Mouse (Mus musculus): ENCODE measurements around the gene Rnf182.

The Rnf182 gene

GRCm38 (mm10) chr13:43684499-43684994 is 69.0 kb downstream of the Rnf182 start:
- Histone ChIP-seq H3K4me1 (replicated peaks; ENCODE audit: low read depth, low read length) (peaks cover 3% of the 10 kb centered on the region; the same call in 1 of the 2 replicates), H3K36me3 (ENCODE audit: insufficient read depth, low read length) (no peaks in the 10 kb centered on the region), H3K9me3 (ENCODE audit: low read length) (no peaks in the 10 kb centered on the region), H3K4me3 (replicated peaks; ENCODE audit: low read length) (no peak overlapping the region), H3K27me3 (ENCODE audit: insufficient read depth, low read length) (0 out of 2 replicates have a peak, but pooled peaks cover 5% of the 10 kb centered on the region)
- TF ChIP-seq NANOG (IDR thresholded peaks at IDR 0.05; ENCODE audit: borderline replicate concordance, low read length) (no peak), POU5F1 (IDR thresholded peaks at IDR 0.05; ENCODE audit: borderline replicate concordance, low read length) (no peak), CTCF (conservative IDR thresholded peaks at IDR 0.05; ENCODE audit: low read length) (no peak)

DNA sequence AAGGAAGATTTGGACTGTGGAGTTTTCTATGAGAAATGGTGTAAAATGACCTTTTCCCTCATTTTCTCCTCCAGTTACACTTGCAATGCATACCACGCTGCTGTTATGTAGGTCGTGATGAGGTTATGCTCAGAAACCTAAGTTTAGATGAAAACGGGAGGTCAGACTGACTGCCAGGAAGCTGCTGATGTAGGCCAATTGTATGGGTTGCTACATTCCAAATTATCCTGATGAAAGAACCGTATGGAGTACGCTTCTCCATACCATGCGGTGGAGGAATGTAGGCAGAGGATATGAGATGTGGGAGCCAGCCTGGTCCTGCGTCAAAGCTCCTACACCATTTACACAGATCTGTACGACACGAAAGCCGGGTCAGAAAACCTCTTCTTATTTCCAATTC is 72.6 kb downstream of the Rnf182 start:
- H3K36me3 ChIP-seq (ENCODE audit: insufficient read depth, low read length): no peaks in the 10 kb centered on the region
- H3K4me1 ChIP-seq (replicated peaks; ENCODE audit: low read depth, low read length): peaks cover 9% of the 10 kb centered on the region
- H3K27me3 ChIP-seq (ENCODE audit: insufficient read depth, low read length): no peaks in the 10 kb centered on the region; the same call in 1 of the 2 replicates
- TF ChIP-seq NANOG (IDR thresholded peaks at IDR 0.05; ENCODE audit: borderline replicate concordance, low read length) (no peak), CTCF (conservative IDR thresholded peaks at IDR 0.05; ENCODE audit: low read length) (no peak), POU5F1 (IDR thresholded peaks at IDR 0.05; ENCODE audit: borderline replicate concordance, low read length) (no peak)
- H3K9me3 ChIP-seq (ENCODE audit: low read length): no peaks in the 10 kb centered on the region
- no peak overlapping the region for H3K4me3 ChIP-seq (replicated peaks; ENCODE audit: low read length)

DNA sequence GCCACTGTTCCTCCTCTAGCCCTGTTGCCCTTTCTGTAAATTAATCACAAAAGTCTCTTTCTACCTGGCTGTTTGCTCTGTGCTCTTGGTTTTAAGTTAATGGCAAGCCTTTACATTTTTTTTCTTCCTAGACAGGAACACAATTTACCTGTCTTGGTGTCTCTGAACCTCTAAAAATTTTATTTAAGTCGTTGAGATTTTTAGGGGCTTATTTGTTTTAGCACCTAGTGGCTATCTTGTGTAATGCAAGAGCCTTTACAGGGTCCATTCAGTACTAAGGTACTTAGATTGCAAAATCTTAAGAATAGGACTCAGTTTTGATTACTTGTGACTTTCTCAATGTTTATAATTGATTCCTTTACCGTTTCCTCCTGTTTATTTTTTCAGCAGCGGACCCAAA is 76.2 kb downstream of the Rnf182 start:
- H3K4me3 ChIP-seq (replicated peaks; ENCODE audit: low read length): no peak overlapping the region
- no peaks in the 10 kb centered on the region; the same call in 1 of the 2 replicates for H3K9me3 ChIP-seq (ENCODE audit: low read length)
- no peaks in the 10 kb centered on the region for H3K36me3 ChIP-seq (ENCODE audit: insufficient read depth, low read length)
- H3K4me1 ChIP-seq (replicated peaks; ENCODE audit: low read depth, low read length): peaks cover 13% of the 10 kb centered on the region
- peak; percentile 81 for TF ChIP-seq CTCF (conservative IDR thresholded peaks at IDR 0.05; ENCODE audit: low read length)
- no peak for TF ChIP-seq NANOG (IDR thresholded peaks at IDR 0.05; ENCODE audit: borderline replicate concordance, low read length)
- no peak for TF ChIP-seq POU5F1 (IDR thresholded peaks at IDR 0.05; ENCODE audit: borderline replicate concordance, low read length)
- H3K27me3 ChIP-seq (ENCODE audit: insufficient read depth, low read length): peaks cover 2% of the 10 kb centered on the region

DNA sequence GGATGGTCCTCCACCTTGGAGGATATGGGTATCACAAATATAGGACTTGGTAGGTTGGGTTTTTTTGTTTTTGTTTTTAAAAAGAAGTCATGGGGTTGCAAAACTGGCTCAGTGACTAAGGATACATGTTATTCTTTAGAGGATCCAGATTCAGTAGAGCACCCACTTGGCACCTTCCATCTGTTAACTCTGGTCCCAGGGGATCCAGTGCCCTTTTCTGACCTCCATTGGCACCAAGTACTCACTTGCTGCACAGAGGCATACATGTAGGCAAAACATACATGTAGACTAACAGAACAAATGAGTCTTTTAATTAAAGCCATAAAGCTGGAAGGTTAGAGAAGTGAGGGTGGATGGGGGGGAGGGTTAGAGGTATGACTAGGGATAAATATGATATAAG is 80.0 kb downstream of the Rnf182 start:
- Histone ChIP-seq H3K9me3 (ENCODE audit: low read length) (no peaks in the 10 kb centered on the region; the same call in 1 of the 2 replicates), H3K36me3 (ENCODE audit: insufficient read depth, low read length) (no peaks in the 10 kb centered on the region), H3K27me3 (ENCODE audit: insufficient read depth, low read length) (peaks cover 17% of the 10 kb centered on the region), H3K4me1 (replicated peaks; ENCODE audit: low read depth, low read length) (peaks cover 14% of the 10 kb centered on the region), H3K4me3 (replicated peaks; ENCODE audit: low read length) (no peak overlapping the region)
- no peak for TF ChIP-seq CTCF (conservative IDR thresholded peaks at IDR 0.05; ENCODE audit: low read length)
- no peak for TF ChIP-seq NANOG (IDR thresholded peaks at IDR 0.05; ENCODE audit: borderline replicate concordance, low read length)
- no peak for TF ChIP-seq POU5F1 (IDR thresholded peaks at IDR 0.05; ENCODE audit: borderline replicate concordance, low read length)

DNA sequence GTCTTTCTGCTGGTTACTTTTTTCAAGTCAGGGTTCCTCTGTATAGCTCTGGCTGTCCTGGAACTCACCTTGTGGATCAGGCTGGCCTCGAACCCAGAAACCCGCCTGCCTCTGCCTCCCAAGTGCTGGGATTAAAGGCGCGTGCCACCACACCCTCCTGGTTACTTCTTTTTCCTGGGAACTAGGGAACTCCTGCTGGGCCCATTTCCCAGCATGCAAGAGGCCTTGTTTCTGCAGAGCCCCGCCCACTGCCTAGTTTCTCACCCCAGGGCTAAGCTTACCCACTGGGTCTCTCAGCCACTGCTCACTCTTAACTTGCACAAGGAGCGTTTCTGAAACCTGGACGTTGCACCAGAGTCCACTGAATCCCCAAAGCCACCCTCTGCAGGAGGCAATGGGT is 80.5 kb downstream of the Rnf182 start:
- Histone ChIP-seq H3K36me3 (ENCODE audit: insufficient read depth, low read length) (no peaks in the 10 kb centered on the region), H3K4me1 (replicated peaks; ENCODE audit: low read depth, low read length) (peaks cover 12% of the 10 kb centered on the region), H3K4me3 (replicated peaks; ENCODE audit: low read length) (peak overlapping the region; percentile 48; the same call in 1 of the 2 replicates), H3K27me3 (ENCODE audit: insufficient read depth, low read length) (peaks cover 17% of the 10 kb centered on the region), H3K9me3 (ENCODE audit: low read length) (no peaks in the 10 kb centered on the region; the same call in 1 of the 2 replicates)
- no peak for TF ChIP-seq CTCF (conservative IDR thresholded peaks at IDR 0.05; ENCODE audit: low read length)
- no peak for TF ChIP-seq NANOG (IDR thresholded peaks at IDR 0.05; ENCODE audit: borderline replicate concordance, low read length)
- no peak for TF ChIP-seq POU5F1 (IDR thresholded peaks at IDR 0.05; ENCODE audit: borderline replicate concordance, low read length)

DNA sequence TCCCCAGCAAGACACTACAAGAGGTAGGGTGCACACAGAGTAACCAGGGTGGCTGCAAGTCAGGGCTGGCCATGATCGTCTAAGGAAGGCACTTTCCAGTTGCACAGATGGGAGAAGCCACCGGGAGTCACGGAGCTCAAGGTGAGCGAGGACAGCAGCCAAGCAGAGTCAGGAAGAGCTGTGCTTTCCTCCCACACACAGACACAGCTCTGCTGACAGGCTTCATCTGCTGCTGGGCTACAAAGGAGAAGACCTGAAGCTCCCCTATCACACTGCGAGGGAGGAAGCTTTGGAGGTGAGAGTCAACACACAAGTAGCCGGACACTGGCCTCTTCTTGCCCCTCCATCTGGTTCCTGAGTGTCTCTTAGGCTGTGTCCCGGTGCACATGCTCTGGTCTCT is 83.0 kb downstream of the Rnf182 start:
- Histone ChIP-seq H3K4me1 (replicated peaks; ENCODE audit: low read depth, low read length) (peaks cover 8% of the 10 kb centered on the region), H3K27me3 (ENCODE audit: insufficient read depth, low read length) (peaks cover 21% of the 10 kb centered on the region), H3K36me3 (ENCODE audit: insufficient read depth, low read length) (no peaks in the 10 kb centered on the region), H3K4me3 (replicated peaks; ENCODE audit: low read length) (no peak overlapping the region), H3K9me3 (ENCODE audit: low read length) (no peaks in the 10 kb centered on the region; the same call in 1 of the 2 replicates)
- no peak for TF ChIP-seq CTCF (conservative IDR thresholded peaks at IDR 0.05; ENCODE audit: low read length)
- no peak for TF ChIP-seq NANOG (IDR thresholded peaks at IDR 0.05; ENCODE audit: borderline replicate concordance, low read length)
- TF ChIP-seq POU5F1 (IDR thresholded peaks at IDR 0.05; ENCODE audit: borderline replicate concordance, low read length): no peak

GRCm38 (mm10) chr13:43703471-43703870 is 88.0 kb downstream of the Rnf182 start:
- Histone ChIP-seq H3K9me3 (ENCODE audit: low read length) (no peaks in the 10 kb centered on the region), H3K36me3 (ENCODE audit: insufficient read depth, low read length) (no peaks in the 10 kb centered on the region)
- TF ChIP-seq NANOG (IDR thresholded peaks at IDR 0.05; ENCODE audit: borderline replicate concordance, low read length) (no peak), CTCF (conservative IDR thresholded peaks at IDR 0.05; ENCODE audit: low read length) (no peak)

GRCm38 (mm10) chr13:43704533-43705116 is 89.1 kb downstream of the Rnf182 start:
- Histone ChIP-seq H3K36me3 (ENCODE audit: insufficient read depth, low read length) (no peaks in the 10 kb centered on the region), H3K4me3 (replicated peaks; ENCODE audit: low read length) (no peak overlapping the region), H3K9me3 (ENCODE audit: low read length) (no peaks in the 10 kb centered on the region), H3K27me3 (ENCODE audit: insufficient read depth, low read length) (peaks cover 4% of the 10 kb centered on the region; the same call in 1 of the 2 replicates), H3K4me1 (replicated peaks; ENCODE audit: low read depth, low read length) (0 out of 2 replicates have a peak, but pooled peaks cover 3% of the 10 kb centered on the region)
- no peak for TF ChIP-seq POU5F1 (IDR thresholded peaks at IDR 0.05; ENCODE audit: borderline replicate concordance, low read length)
- TF ChIP-seq CTCF (conservative IDR thresholded peaks at IDR 0.05; ENCODE audit: low read length): no peak
- TF ChIP-seq NANOG (IDR thresholded peaks at IDR 0.05; ENCODE audit: borderline replicate concordance, low read length): no peak

More at GRCm38 (mm10) chr13:43703471-43703870, 88.0 kb downstream of the Rnf182 start:
- Histone ChIP-seq H3K27me3 (ENCODE audit: insufficient read depth, low read length) (peaks cover 11% of the 10 kb centered on the region), H3K4me3 (replicated peaks; ENCODE audit: low read length) (no peak overlapping the region), H3K4me1 (replicated peaks; ENCODE audit: low read depth, low read length) (0 out of 2 replicates have a peak, but pooled peaks cover 3% of the 10 kb centered on the region)

Measured in E14TG2a.4 (cell line).